Mouse (Mus musculus): ENCODE results near the gene Pnpt1. TPM values are rescaled to one million over a fixed set of nuclear protein-coding genes. Genes with fewer than 3 reads are reported as not detected.

The Pnpt1 gene
- polyA plus RNA-seq (2012; rRNA removed; ENCODE audit: low replicate concordance) = 1.6 and 9.9 TPM in 2 replicates

GRCm38 (mm10) chr11:29130385-29131355 is at the start of gene Pnpt1:
TSS of gene Pnpt1 (plus strand) at chr11:29130744.

GRCm38 (mm10) chr11:29172563-29173124 is 42.1 kb downstream of the Pnpt1 start, which contains the start of gene Ppp4r3b:
TSS of gene Ppp4r3b (plus strand) at chr11:29172890.

Other genes with a start within 250 kb of the Pnpt1 start
- 2.6 and 2.9 TPM in 2 replicates for gene Ppp4r3b, start 42.1 kb downstream of the Pnpt1 start, polyA plus RNA-seq (2012; rRNA removed; ENCODE audit: low replicate concordance)
- 0.15 and 0.30 TPM in 2 replicates for gene Cfap36, start 116.7 kb downstream of the Pnpt1 start, polyA plus RNA-seq (2012; rRNA removed; ENCODE audit: low replicate concordance)
- gene Ccdc88a, start 242.9 kb downstream of the Pnpt1 start, polyA plus RNA-seq (2012; rRNA removed; ENCODE audit: low replicate concordance) = 0.19 and 0.40 TPM in 2 replicates

Data from duodenum, adult 2 months (tissue).